Mouse (Mus musculus) small intestine, adult 2 months (tissue): Measurements from ENCODE around the gene Bcl2l15.

ENCODE experiments used
- CTCF ChIP-seq: fragments of 200-500 bp; IDR thresholded peaks from 2 replicates; pipeline ENCODE4 v1.5.1; 2012; ENCODE audit warnings: low read depth, mild to moderate bottlenecking, control low read depth, inconsistent platforms, low read length, moderate library complexity, mixed read lengths; ENCODE audit not compliant: insufficient replicate concordance, insufficient read length; ENCODE audit errors: extremely low read depth
- POLR2A ChIP-seq: fragments of 200-500 bp; IDR thresholded peaks from 2 replicates; pipeline ENCODE4 v1.6.1; 2012; ENCODE audit warnings: low read depth, mild to moderate bottlenecking, control low read depth, inconsistent platforms, low read length, moderate library complexity

GRCm38 (mm10) chr3:103867424-103867971 lies 35.1 kb downstream of the Bcl2l15 start:
- TF ChIP-seq CTCF (no peak), POLR2A (no peak)
